Mouse (Mus musculus) bone marrow macrophage, adult 2 months (primary cell): ENCODE results near the gene Dohh.

ENCODE experiments used
- CTCF ChIP-seq: IDR thresholded peaks from 2 replicates; pipeline ENCODE4 v1.5.1; 2012; ENCODE audit warnings: low read depth, mild to moderate bottlenecking, low read length, moderate library complexity
- POLR2A ChIP-seq: IDR thresholded peaks from 2 replicates; pipeline ENCODE4 v1.6.1; 2012; ENCODE audit warnings: mild to moderate bottlenecking, low read depth, low read length, borderline replicate concordance

DNA sequence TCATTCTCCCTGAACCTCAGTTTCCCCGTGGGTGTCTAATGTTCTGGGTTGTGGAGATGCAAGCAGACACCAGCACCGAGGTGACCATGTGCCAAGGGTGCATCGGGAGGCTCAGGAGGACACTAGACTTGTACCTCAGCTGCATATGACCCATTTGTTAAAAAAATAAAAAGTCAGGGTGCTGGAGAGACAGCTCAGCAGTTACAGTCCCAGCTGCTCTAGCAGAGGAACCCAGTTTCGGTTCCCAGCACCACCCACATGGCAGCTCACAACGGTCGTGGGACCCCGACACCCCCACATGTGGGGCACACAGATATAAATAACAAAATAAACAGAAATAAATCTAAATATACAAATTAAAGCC is 44.3 kb downstream of the Dohh start:
- TF ChIP-seq CTCF (no peak), POLR2A (no peak)
